17 mouse cellular contexts compared by ENCODE assay signal in genomic region chr3:36778448-36778847, GRCm38 (mm10).
DNase-seq lines count a peak whose midpoint lies in the region; ATAC-seq and TF ChIP-seq lines count a peak whose summit lies in the region.
"Had no signal": no experiment of that assay in that cellular context is flagged by ENCODE, and none has a peak within 500 bp of the region (broad histone marks: within the 10 kb centered on the region; RNA-seq: fewer than 3 reads in every experiment).

No protein-coding gene starts in this region.

- no peaks in the 10 kb centered on the region for H3K27me3 ChIP-seq in heart, adult 2 months (ENCODE audit: control insufficient read depth, insufficient read depth, low read length)
- no peaks in the 10 kb centered on the region for H3K27me3 ChIP-seq in lung, postnatal 0 days (replicated peaks; ENCODE audit: insufficient read depth, low read length)
- H3K27me3 ChIP-seq: embryonic facial prominence, embryonic 15.5 days; forebrain, embryonic 12.5 days; hindbrain, embryonic 13.5 days; intestine, embryonic 15.5 days had no signal

- no peak for TF ChIP-seq POLR2A in heart, adult 2 months (IDR thresholded peaks at IDR 0.05; ENCODE audit: insufficient read depth, low read depth, low read length)

- intact Hi-C loops in heart, adult 2 months (cut with DNase I) = no loop called here
- intact Hi-C loops in gastrocnemius, adult 2 months (cut with DNase I) = no loop called here

- no peak overlapping the region for H3K9ac ChIP-seq in heart, adult 2 months (ENCODE audit: low read depth, low read length)
- no peak overlapping the region for H3K9ac ChIP-seq in lung, postnatal 0 days (replicated peaks; ENCODE audit: low read depth)
- H3K9ac ChIP-seq: embryonic facial prominence, embryonic 15.5 days; forebrain, embryonic 12.5 days; hindbrain, embryonic 13.5 days; intestine, embryonic 15.5 days; lung, embryonic 14.5 days had no signal

- no peak overlapping the region for H3K27ac ChIP-seq in heart, adult 2 months
- no peak overlapping the region for H3K27ac ChIP-seq in lung, postnatal 0 days (ENCODE audit: low read length)
- no peak overlapping the region for H3K27ac ChIP-seq in gastrocnemius, adult 2 months
- H3K27ac ChIP-seq: embryonic facial prominence, embryonic 15.5 days; forebrain, embryonic 12.5 days; hindbrain, embryonic 13.5 days; intestine, embryonic 15.5 days; midbrain, embryonic 10.5 days had no signal

- 51% methylated on average over 7 of the region's 7 CpGs for WGBS in heart, adult 2 months
- WGBS in lung, postnatal 0 days = 45% methylated on average over 7 of the region's 7 CpGs

- no peaks in the 10 kb centered on the region for H3K9me3 ChIP-seq in lung, postnatal 0 days (ENCODE audit: low read length)
- H3K9me3 ChIP-seq: embryonic facial prominence, embryonic 15.5 days; forebrain, embryonic 12.5 days; G1E; hindbrain, embryonic 13.5 days; intestine, embryonic 15.5 days; midbrain, embryonic 10.5 days had no signal

- H3K4me1 ChIP-seq in heart, adult 2 months (ENCODE audit: control insufficient read depth, insufficient read depth, low read length) = peaks cover 2% of the 10 kb centered on the region; the same call in 1 of the 2 replicates
- no peaks in the 10 kb centered on the region for H3K4me1 ChIP-seq in lung, postnatal 0 days (ENCODE audit: insufficient read depth, low read depth, low read length)
- H3K4me1 ChIP-seq: embryonic facial prominence, embryonic 15.5 days; intestine, embryonic 15.5 days had no signal

- peak; percentile 90 for DNase-seq in heart, adult 11 months
- DNase-seq in heart, adult 2 months = no peak
- peak; percentile 16 for DNase-seq in lung, postnatal 0 days (ENCODE audit: low spot score)
- DNase-seq in lung, adult 18-20 months = no peak
- peak; percentile 8 for DNase-seq in kidney, adult 18-20 months
- peak; percentile 41 to 53 for DNase-seq in kidney, postnatal 25 days
- DNase-seq in gastrocnemius, adult 2 months = no peak
- DNase-seq: cerebellum, adult 18-20 months; layer of hippocampus, adult 9-11 months; lung, embryonic 14.5 days; right cerebral cortex, postnatal 4 days had no signal

- H3K4me2 ChIP-seq in lung, postnatal 0 days (replicated peaks; ENCODE audit: low read depth, low read length) = no peak overlapping the region
- H3K4me2 ChIP-seq: embryonic facial prominence, embryonic 15.5 days; forebrain, embryonic 12.5 days; hindbrain, embryonic 13.5 days; intestine, embryonic 15.5 days; lung, embryonic 14.5 days had no signal

- TF ChIP-seq EP300 in heart, adult 2 months (IDR thresholded peaks at IDR 0.05; ENCODE audit: insufficient read depth, low read depth, low read length) = no peak
- TF ChIP-seq EP300 in lung, postnatal 0 days (IDR thresholded peaks at IDR 0.05) = no peak

- no peaks in the 10 kb centered on the region for H3K79me2 ChIP-seq in heart, adult 2 months (replicated peaks; ENCODE audit: control insufficient read depth, insufficient read depth, low read length)

- H3K36me3 ChIP-seq in heart, adult 2 months (ENCODE audit: control insufficient read depth, insufficient read depth, low read length) = no peaks in the 10 kb centered on the region
- no peaks in the 10 kb centered on the region for H3K36me3 ChIP-seq in lung, postnatal 0 days (ENCODE audit: insufficient read depth, low read length)
- H3K36me3 ChIP-seq: embryonic facial prominence, embryonic 15.5 days; forebrain, embryonic 12.5 days; G1E; hindbrain, embryonic 13.5 days; intestine, embryonic 15.5 days; midbrain, embryonic 10.5 days had no signal

- H3K4me3 ChIP-seq in heart, adult 2 months = no peak overlapping the region
- H3K4me3 ChIP-seq in lung, postnatal 0 days (ENCODE audit: low read depth, low read length) = no peak overlapping the region
- no peak overlapping the region for H3K4me3 ChIP-seq in gastrocnemius, adult 2 months
- H3K4me3 ChIP-seq: embryonic facial prominence, embryonic 15.5 days; forebrain, embryonic 12.5 days; hindbrain, embryonic 13.5 days; intestine, embryonic 15.5 days; midbrain, embryonic 10.5 days had no signal

- peak; percentile 41 for ATAC-seq in lung, postnatal 0 days
- ATAC-seq: intestine, embryonic 15.5 days had no signal

- TF ChIP-seq CTCF in heart, adult 2 months (IDR thresholded peaks at IDR 0.05) = no peak
- TF ChIP-seq CTCF in lung, postnatal 0 days (IDR thresholded peaks at IDR 0.05) = no peak
- no peak for TF ChIP-seq CTCF in gastrocnemius, adult 2 months (IDR thresholded peaks at IDR 0.05)

Comparison
In these comparisons a context has a peak if more than half of its experiments do, and no peak if none do; other contexts are left out.
1. DNase-seq: peak in heart, adult 11 months (single experiment), lung, postnatal 0 days (single experiment), kidney, adult 18-20 months (single experiment) and kidney, postnatal 25 days (2 of 2); none in heart, adult 2 months (0 of 2), lung, adult 18-20 months (0 of 2) and gastrocnemius, adult 2 months (single experiment).